Mouse (Mus musculus): ENCODE results near the gene Nubpl. TPM values are rescaled to one million over a fixed set of nuclear protein-coding genes. Genes with fewer than 3 reads are reported as not detected.

Gene Nubpl
- total and polyA plus RNA-seq, 2 experiments from 2014 or later, result 3.6 to 6.9 TPM

DNA sequence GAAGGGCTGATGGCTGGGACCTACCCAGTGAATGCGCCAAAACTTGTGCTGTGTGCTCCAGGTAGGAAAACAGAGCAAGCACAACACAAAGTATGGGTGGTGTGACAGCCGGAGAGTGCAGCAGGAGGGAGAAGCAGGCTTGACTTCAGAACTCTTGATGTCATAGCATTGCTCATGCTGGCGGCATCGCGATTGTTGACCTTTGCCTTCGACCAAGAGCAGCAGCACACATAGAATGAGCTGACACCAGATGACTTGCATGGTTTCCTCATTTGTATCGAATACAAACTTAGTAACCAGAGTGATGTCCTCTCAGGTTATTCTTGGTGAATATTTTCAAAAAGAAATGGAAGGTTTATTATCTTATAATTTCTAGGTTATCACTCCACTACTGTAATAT lies 211.1 kb downstream of the Nubpl start:
- no peak for TF ChIP-seq CTCF (IDR thresholded peaks at IDR 0.05)
- no peaks in the 10 kb centered on the region for H3K36me3 ChIP-seq (ENCODE audit: insufficient read depth, low read length)
- H3K27me3 ChIP-seq (ENCODE audit: insufficient read depth, low read length), result no peaks in the 10 kb centered on the region
- DNase-seq (ENCODE audit: low spot score) (no peak), ATAC-seq (ENCODE audit: low FRiP score) (no peak)
- no peaks in the 10 kb centered on the region for H3K4me1 ChIP-seq (ENCODE audit: insufficient read depth, low read length)
- H3K9ac ChIP-seq (replicated peaks; ENCODE audit: low read length, poor library complexity, severe bottlenecking), result no peak overlapping the region
- H3K4me3 ChIP-seq (ENCODE audit: low read depth, low read length), result no peak overlapping the region
- no peaks in the 10 kb centered on the region for H3K9me3 ChIP-seq (ENCODE audit: low read length)
- no peak overlapping the region for H3K27ac ChIP-seq (ENCODE audit: low read depth, low read length)
- 90% methylated on average over 7 of the region's 7 CpGs for WGBS
- no peak overlapping the region for H3K4me2 ChIP-seq (ENCODE audit: low read depth, low read length, poor library complexity, severe bottlenecking)

DNA sequence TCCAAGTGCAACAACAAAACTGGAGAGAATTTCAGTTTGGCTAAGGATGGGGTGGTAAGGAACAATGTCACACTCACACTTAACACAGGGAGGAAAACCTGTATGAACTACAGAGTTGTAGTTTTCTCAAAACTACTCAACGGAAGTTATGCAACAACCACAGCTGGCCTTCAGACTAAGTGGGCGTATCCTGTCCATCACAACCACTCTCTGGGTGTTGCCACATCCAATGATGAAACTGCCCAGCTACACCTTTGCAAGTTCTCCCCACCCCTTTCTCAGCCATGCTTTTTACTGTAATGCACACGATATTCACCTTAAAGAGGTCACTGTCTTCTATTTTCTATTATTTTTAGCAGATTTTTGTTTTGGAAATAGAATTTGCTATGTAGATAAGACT lies 217.3 kb downstream of the Nubpl start:
- WGBS, result 96% methylated on average over 3 of the region's 3 CpGs
- Histone ChIP-seq H3K27ac (ENCODE audit: low read depth, low read length) (no peak overlapping the region), H3K9ac (replicated peaks; ENCODE audit: low read length, poor library complexity, severe bottlenecking) (no peak overlapping the region), H3K4me3 (ENCODE audit: low read depth, low read length) (no peak overlapping the region), H3K4me1 (ENCODE audit: insufficient read depth, low read length) (no peaks in the 10 kb centered on the region), H3K36me3 (ENCODE audit: insufficient read depth, low read length) (no peaks in the 10 kb centered on the region), H3K27me3 (ENCODE audit: insufficient read depth, low read length) (no peaks in the 10 kb centered on the region), H3K9me3 (ENCODE audit: low read length) (no peaks in the 10 kb centered on the region), H3K4me2 (ENCODE audit: low read depth, low read length, poor library complexity, severe bottlenecking) (no peak overlapping the region)
- DNase-seq (ENCODE audit: low spot score) (no peak), ATAC-seq (ENCODE audit: low FRiP score) (no peak)
- TF ChIP-seq CTCF (IDR thresholded peaks at IDR 0.05), result no peak

DNA sequence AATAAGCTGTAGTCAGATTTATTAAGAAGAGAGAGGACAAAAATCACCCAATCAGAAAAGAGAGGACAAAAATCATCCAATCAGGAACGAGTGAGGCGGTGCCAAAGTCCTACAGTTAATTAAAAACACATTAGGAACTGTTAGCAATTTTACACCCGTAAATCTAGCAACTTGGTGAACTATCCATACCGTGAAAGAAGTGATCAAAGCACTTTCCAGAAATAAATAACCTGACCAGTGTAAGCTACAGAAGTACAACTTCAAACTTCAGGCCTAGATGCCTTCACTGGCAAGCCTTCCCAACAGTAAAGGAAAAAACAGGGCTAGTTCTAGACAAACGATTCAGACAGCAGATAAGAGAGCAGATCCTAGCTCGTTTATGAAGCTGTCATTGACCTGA lies 220.1 kb downstream of the Nubpl start:
- H3K9ac ChIP-seq (replicated peaks; ENCODE audit: low read length, poor library complexity, severe bottlenecking), result no peak overlapping the region
- TF ChIP-seq CTCF (IDR thresholded peaks at IDR 0.05), result no peak
- H3K36me3 ChIP-seq (ENCODE audit: insufficient read depth, low read length), result no peaks in the 10 kb centered on the region
- 82% methylated on average over 6 of the region's 6 CpGs for WGBS
- H3K4me3 ChIP-seq (ENCODE audit: low read depth, low read length), result no peak overlapping the region
- H3K9me3 ChIP-seq (ENCODE audit: low read length), result no peaks in the 10 kb centered on the region
- no peak overlapping the region for H3K4me2 ChIP-seq (ENCODE audit: low read depth, low read length, poor library complexity, severe bottlenecking)
- DNase-seq (ENCODE audit: low spot score) (no peak), ATAC-seq (ENCODE audit: low FRiP score) (no peak)
- no peak overlapping the region for H3K27ac ChIP-seq (ENCODE audit: low read depth, low read length)
- H3K27me3 ChIP-seq (ENCODE audit: insufficient read depth, low read length), result no peaks in the 10 kb centered on the region
- no peaks in the 10 kb centered on the region for H3K4me1 ChIP-seq (ENCODE audit: insufficient read depth, low read length)

DNA sequence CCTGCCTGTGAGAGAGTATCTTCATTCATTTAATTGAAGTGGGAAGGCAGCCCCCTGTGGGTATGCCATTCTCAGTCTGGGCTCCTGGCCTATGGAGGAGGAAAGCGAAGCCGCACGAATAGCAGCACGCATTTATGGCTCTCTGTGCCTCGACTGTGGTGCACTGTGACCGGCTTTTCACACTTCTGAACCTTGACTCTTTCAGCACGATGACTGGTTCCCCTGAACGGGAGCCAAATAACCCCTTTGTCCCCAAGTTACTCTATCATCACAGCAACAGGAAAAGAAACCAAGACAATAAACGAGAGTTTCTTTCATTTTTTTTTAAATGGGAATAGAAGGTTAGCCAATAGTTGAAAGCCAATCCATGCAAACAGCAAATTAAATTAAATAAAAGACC lies 220.9 kb downstream of the Nubpl start:
- Histone ChIP-seq H3K4me3 (ENCODE audit: low read depth, low read length) (no peak overlapping the region), H3K9ac (replicated peaks; ENCODE audit: low read length, poor library complexity, severe bottlenecking) (no peak overlapping the region), H3K9me3 (ENCODE audit: low read length) (no peaks in the 10 kb centered on the region), H3K27ac (ENCODE audit: low read depth, low read length) (no peak overlapping the region), H3K27me3 (ENCODE audit: insufficient read depth, low read length) (no peaks in the 10 kb centered on the region), H3K36me3 (ENCODE audit: insufficient read depth, low read length) (no peaks in the 10 kb centered on the region), H3K4me1 (ENCODE audit: insufficient read depth, low read length) (no peaks in the 10 kb centered on the region), H3K4me2 (ENCODE audit: low read depth, low read length, poor library complexity, severe bottlenecking) (no peak overlapping the region)
- no peak for ATAC-seq (ENCODE audit: low FRiP score)
- WGBS, result 79% methylated on average over 9 of the region's 9 CpGs
- no peak for DNase-seq (ENCODE audit: low spot score)
- no peak for TF ChIP-seq CTCF (IDR thresholded peaks at IDR 0.05)

DNA sequence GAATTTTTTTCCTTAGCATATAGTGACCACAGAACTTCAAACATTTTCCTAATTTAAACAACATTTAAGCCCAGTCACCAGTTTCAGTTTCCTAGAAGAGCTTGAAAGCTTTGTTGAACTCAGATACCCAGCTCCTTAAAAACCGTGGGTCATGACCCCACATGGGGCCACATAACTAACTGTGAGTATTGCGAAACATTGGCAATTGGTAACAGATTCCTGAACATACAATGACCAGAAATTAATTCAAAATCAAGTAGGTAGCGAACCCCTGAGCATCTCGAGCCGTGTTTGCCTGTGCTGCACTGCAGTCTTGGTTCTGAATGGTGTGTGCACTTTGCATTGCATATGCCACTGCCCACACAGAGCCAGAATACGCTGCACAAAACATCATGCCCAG lies 221.6 kb downstream of the Nubpl start:
- Histone ChIP-seq H3K36me3 (ENCODE audit: insufficient read depth, low read length) (no peaks in the 10 kb centered on the region), H3K4me2 (ENCODE audit: low read depth, low read length, poor library complexity, severe bottlenecking) (no peak overlapping the region), H3K27ac (ENCODE audit: low read depth, low read length) (no peak overlapping the region), H3K9me3 (ENCODE audit: low read length) (no peaks in the 10 kb centered on the region), H3K4me3 (ENCODE audit: low read depth, low read length) (no peak overlapping the region), H3K4me1 (ENCODE audit: insufficient read depth, low read length) (no peaks in the 10 kb centered on the region), H3K27me3 (ENCODE audit: insufficient read depth, low read length) (no peaks in the 10 kb centered on the region), H3K9ac (replicated peaks; ENCODE audit: low read length, poor library complexity, severe bottlenecking) (no peak overlapping the region)
- DNase-seq (ENCODE audit: low spot score) (no peak), ATAC-seq (ENCODE audit: low FRiP score) (no peak)
- no peak for TF ChIP-seq CTCF (IDR thresholded peaks at IDR 0.05)
- WGBS, result 85% methylated on average over 6 of the region's 6 CpGs

DNA sequence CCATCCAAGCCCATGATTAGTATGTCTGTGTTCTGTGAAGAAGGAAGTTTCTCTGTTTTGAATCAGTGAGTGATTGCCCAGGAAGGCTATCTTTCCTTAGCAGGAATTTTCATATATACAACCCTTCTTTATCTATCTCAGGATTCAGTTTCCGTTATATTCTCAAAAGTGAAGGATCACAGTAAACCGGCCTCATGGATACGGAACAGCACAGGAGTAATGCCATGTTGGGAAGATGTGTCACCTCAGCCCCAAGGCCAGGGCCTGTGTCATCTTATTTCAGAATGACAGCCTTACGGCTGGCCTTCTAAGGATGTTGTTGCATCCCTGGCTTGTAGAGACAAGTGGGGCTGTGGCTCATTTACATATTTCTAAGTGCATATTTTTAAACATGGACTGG lies 231.0 kb downstream of the Nubpl start:
- Histone ChIP-seq H3K4me1 (ENCODE audit: insufficient read depth, low read length) (no peaks in the 10 kb centered on the region), H3K36me3 (ENCODE audit: insufficient read depth, low read length) (no peaks in the 10 kb centered on the region), H3K9ac (replicated peaks; ENCODE audit: low read length, poor library complexity, severe bottlenecking) (no peak overlapping the region), H3K27me3 (ENCODE audit: insufficient read depth, low read length) (no peaks in the 10 kb centered on the region), H3K9me3 (ENCODE audit: low read length) (no peaks in the 10 kb centered on the region), H3K27ac (ENCODE audit: low read depth, low read length) (no peak overlapping the region), H3K4me3 (ENCODE audit: low read depth, low read length) (no peak overlapping the region), H3K4me2 (ENCODE audit: low read depth, low read length, poor library complexity, severe bottlenecking) (no peak overlapping the region)
- no peak for ATAC-seq (ENCODE audit: low FRiP score)
- no peak for DNase-seq (ENCODE audit: low spot score)
- WGBS, result 97% methylated on average over 4 of the region's 4 CpGs
- no peak for TF ChIP-seq CTCF (IDR thresholded peaks at IDR 0.05)
